Mouse (Mus musculus): ENCODE measurements around the gene Mgst3.
"Not testable (repeated sequence)": the region's sequence is repeated elsewhere in the genome, so short reads cannot be mapped to it uniquely, and the experiment has no call there.

DNA sequence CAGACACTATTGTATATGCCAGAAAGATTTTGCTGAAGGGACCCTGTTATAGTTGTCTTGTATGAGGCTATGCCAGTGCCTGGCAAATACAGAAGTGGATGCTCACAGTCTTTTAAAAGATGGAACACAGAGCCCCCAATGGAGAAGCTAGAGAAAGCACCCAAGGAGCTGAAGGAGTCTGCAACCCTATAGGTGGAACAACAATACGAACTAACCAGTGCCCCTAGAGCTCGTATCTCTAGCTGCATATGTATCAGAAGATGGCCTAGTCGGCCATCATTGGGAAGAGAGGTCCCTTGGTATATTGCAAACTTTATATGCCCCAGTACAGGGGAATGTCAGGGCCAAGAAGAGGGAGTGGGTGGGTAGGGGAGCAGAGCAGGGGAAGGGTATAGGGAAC is 44.4 kb downstream of the Mgst3 start:
- not testable (repeated sequence) for TF ChIP-seq POLR2A (IDR thresholded peaks at IDR 0.05; ENCODE audit: low read depth, low read length); CTCF (IDR thresholded peaks at IDR 0.05; ENCODE audit: extremely low read depth, insufficient read length, insufficient replicate concordance, low read depth, low read length)
